Mouse (Mus musculus): ENCODE data around the gene Stat5b.

The Stat5b gene

GRCm38 (mm10) chr11:100737105-100737733, 113.3 kb downstream of the Stat5b start:
- no peak for DNase-seq (ENCODE audit: low spot score in 2 of 2)

- no peak for DNase-seq (ENCODE audit: low spot score in 2 of 2)
These were observed 113.8 kb downstream of the Stat5b start for GRCm38 (mm10) chr11:100736746-100737080.

- no peak for DNase-seq (ENCODE audit: low spot score in 2 of 2)
These were observed 114.4 kb downstream of the Stat5b start for GRCm38 (mm10) chr11:100735954-100736745.

GRCm38 (mm10) chr11:100735134-100735865, 115.2 kb downstream of the Stat5b start:
- no peak for DNase-seq (ENCODE audit: low spot score in 2 of 2)

Data from frontal cortex, postnatal 25 days (tissue).